Mouse (Mus musculus): ENCODE measurements around the gene Gps1.
"Not testable (repeated sequence)": the region's sequence is repeated elsewhere in the genome, so short reads cannot be mapped to it uniquely, and the experiment has no call there.

Gene Gps1

DNA sequence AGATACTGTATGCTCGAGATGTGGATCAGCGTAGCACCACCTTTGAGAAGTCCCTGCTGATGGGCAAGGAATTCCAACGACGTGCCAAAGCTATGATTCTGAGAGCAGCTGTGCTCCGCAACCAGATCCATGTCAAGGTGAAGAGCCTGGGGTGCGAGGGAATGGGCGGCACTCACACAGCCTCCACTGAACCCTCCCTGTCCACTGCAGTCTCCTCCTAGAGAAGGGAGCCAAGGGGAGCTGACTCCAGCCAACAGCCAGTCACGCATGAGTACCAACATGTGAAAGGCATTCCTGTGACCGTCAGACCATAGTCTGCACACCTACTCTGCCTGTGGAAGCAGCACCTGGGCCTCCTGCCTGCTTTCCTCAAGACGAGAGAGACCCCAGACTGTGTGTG is 4.4 kb downstream of the Gps1 start:
- not testable (repeated sequence) for DNase-seq

- DNase-seq: no peak
Measured at GRCm38 (mm10) chr11:120789355-120789754, 5.3 kb downstream of the Gps1 start.

- DNase-seq: no peak
Measured at GRCm38 (mm10) chr11:120789810-120790209, 5.7 kb downstream of the Gps1 start.

DNA sequence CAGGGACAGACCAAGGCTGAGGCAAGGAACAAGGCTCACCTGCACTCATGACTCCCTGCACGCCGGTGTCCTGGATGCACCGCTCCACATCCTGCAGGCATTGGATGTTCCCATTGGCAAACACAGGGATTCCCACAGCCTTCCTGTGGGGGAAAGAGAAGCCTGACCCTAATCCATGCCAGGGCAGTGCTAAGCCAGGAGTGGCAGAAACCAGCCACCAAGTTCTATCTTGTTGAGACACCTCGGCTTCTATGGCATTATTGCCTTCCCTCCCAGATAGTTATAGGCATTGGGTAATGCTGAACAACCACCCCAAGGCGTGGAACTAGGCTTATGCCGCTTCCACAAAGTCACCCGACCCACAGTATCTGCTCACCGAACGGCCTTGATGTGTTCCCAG is 8.6 kb downstream of the Gps1 start:
- no peak for DNase-seq

DNA sequence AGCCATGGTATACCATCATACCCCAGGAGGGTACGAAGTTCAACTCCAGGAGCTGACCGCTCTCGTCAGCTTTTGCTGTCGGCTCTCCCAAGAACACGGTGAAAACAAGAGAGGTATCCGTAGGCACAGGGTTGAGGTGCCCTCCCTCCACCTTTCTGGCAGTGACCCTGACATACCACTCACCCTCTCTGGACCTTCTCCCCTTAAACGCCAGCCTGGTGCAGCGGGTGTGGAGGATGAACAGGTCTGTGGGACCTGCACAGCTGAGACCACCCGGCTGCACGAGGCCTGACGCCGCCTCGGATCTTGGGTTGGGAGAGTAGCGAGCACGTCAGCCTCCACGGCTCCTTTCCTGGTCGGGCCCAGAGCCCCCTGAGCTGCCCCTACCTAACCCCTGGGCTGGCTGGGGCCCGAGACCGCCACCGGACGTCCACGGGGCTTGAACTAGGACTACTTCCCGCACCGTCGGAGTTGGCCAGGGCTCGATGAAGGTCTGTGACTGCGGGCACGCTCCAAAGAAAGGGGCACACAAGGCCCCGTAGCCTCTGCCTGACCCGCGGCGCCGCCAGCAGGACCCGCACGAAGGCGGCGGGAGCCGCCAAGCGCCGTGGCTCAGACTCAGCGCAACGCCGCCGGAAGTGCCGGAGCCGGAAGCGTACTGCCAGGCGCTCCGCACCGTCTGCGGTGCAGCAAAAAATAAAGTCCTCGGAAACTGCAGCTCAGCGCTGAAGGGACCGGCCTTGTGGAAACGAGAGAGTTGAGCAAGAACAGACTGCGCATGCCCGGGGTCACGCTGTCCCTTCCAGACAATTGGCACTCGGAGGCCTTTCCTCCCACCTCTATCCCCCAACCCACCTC is 11.9 kb downstream of the Gps1 start, which contains the start of gene Dus1l:
TSS of gene Dus1l (minus strand) at position 648 of the 858 bp plus-strand sequence.
- peak; percentile 99 for DNase-seq

GRCm38 (mm10) chr11:120796614-120796946 is 12.5 kb downstream of the Gps1 start:
- no peak for DNase-seq

GRCm38 (mm10) chr11:120798244-120798643 is 14.2 kb downstream of the Gps1 start:
- no peak for DNase-seq

DNA sequence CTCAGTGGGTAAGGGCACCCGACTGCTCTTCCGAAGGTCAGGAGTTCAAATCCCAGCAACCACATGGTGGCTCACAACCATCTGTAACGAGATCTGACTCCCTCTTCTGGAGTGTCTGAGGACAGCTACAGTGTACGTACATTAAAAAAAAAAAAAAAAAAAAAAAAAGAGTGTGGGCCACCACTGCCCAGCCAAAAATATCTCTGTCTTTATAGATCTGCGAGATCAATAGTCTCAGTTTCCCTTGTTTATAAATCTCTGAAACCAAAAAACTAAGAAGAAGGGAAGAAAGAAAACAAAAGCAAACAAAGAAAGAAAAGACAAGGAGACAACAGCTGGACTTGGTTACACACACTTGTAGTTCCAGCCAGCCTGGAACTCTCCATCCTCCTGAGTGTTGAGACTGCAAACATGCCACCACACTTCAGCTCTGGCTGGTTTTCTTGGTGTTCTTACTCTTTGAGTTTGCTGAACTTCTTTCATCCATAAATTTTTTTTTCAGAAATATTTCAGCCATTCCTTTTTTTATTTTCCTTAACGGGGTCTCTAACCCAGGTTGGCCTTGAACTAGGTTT is 15.3 kb downstream of the Gps1 start:
- DNase-seq: no peak

DNA sequence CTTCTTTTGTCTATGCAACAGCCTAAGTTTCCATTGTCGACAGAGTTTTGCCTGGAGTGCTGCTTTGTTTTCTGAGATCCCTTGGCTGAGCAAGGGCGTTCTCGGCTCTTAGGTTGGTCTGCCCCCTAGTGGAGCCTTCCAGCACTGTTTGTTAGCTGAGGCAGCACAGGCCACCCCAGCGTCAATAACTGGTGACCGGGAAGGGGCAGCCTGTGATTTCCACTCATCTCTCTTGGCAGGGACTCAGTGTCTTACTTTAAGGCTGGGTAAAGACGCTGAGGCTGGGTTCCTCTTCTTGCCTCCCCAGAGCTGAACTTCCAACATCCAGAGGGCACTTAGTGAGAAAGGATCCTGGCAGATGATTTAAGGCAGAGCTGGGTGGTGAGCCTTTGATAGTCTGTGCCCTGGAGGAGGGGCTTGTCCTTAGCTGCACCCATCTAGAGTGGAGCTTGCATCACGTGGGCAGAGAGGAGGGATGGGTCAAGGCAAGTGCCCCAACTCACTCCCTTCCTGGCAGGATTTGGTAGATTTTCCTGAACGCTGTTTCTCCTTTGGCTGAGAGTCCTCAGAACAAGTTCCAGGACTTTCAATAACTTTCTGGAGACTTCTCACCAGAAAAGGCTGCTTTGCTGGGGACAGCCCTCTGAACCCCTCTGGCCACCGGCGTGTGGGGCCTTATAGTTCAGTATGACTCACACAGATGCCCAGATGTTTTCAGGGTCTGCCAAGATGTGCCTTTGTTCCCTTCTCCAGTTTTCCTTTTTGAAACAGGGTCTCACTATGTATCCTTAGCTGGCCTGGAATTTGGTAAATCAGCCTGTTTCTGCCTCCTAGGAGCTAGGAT is 16.2 kb downstream of the Gps1 start:
- DNase-seq: peak; percentile 86

GRCm38 (mm10) chr11:120804274-120804673 is 20.2 kb downstream of the Gps1 start:
- DNase-seq: no peak

- DNase-seq: no peak
Measured at GRCm38 (mm10) chr11:120804769-120805168, 20.7 kb downstream of the Gps1 start.

GRCm38 (mm10) chr11:120805375-120806298 is 21.6 kb downstream of the Gps1 start:
- DNase-seq: no peak

DNA sequence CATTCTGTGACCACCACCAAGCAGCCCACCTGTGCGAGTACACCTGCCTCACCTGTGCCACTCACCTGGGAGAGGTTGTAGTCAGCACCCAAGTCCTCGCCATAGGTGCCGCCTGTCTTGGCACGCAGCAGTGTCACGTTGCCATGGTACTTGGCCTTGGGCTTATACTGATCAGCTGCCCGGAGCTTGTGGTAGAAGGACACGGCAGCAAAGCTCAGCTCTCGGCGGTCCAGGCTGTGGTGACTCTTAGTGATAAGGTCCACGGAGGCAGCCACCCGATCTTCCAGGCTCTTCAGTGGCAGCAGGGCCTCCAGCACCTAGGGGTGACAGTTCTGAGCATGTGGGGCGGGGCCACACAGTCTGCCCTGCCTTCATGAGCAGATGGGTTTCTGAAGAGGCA is 23.9 kb downstream of the Gps1 start:
- no peak for DNase-seq

GRCm38 (mm10) chr11:120812068-120812467 is 28.0 kb downstream of the Gps1 start:
- no peak for DNase-seq

- DNase-seq: no peak
Measured at GRCm38 (mm10) chr11:120817358-120817757, 33.3 kb downstream of the Gps1 start.

- no peak for DNase-seq
Measured at GRCm38 (mm10) chr11:120818251-120818650, 34.2 kb downstream of the Gps1 start.

GRCm38 (mm10) chr11:120819556-120819955 is 35.5 kb downstream of the Gps1 start:
- DNase-seq: peak; percentile 45

GRCm38 (mm10) chr11:120820546-120820945 is 36.5 kb downstream of the Gps1 start:
- DNase-seq: no peak

DNA sequence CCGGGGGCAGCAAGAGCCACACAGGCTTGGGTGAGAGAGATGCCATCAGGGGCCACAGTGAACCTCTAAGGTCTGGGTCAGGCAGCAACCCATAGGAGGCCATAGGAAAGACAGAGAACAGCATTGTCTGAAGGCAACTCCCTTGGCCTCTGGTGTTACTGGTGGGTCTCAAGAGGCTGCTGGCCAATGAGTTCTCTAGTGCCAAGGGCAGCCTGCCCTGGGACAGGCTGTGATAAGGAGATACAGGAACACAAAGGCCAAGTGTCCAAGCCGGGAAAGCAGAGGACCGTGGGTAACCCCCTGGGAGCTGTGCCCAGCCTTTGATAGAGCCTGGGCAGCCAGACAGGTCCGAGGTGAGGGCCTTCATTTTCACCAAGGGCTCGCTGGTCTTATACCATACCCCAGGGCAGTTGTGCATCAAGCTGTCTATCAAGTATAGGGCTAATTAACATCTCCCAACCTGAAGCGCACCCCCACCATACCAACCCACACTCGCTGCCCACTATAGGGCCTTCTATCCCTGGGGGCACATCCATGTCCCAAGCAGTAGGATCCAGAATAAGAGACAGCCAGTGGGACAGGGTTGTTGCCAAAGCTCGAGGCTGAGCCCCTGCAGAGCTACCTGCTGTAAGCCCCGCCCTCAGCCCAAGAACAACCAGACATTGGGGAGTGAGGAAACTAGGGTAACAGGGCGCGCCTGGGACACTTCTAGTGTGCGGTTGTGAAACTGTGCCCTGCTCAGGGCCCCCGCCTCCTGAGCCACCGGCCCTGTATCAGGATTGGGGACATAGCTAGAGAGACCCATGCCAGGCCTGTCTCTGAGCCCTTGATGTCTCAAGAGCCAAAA is 37.2 kb downstream of the Gps1 start:
- no peak for DNase-seq

GRCm38 (mm10) chr11:120822321-120822720 is 38.2 kb downstream of the Gps1 start:
- no peak for DNase-seq

GRCm38 (mm10) chr11:120822831-120823550 is 38.9 kb downstream of the Gps1 start:
- DNase-seq: no peak
